Mouse (Mus musculus): ENCODE results near the gene Il4ra. TPM values are rescaled to one million over a fixed set of nuclear protein-coding genes. Genes with fewer than 3 reads are reported as not detected.

Gene Il4ra
- total RNA-seq, 2 experiments from 2014 or later = 9.4 to 9.5 TPM

GRCm38 (mm10) chr7:125545331-125545730 is 6.6 kb upstream of the Il4ra start:
- no peak for DNase-seq
- intact Hi-C loops (cut with DNase I; ENCODE audit: low total_unique reads) = no loop called here

- intact Hi-C loops (cut with DNase I; ENCODE audit: low total_unique reads) = no loop called here
- DNase-seq = no peak
Measured at GRCm38 (mm10) chr7:125546727-125547126, 5.2 kb upstream of the Il4ra start.

- intact Hi-C loops (cut with DNase I; ENCODE audit: low total_unique reads) = no loop called here
- DNase-seq = no peak
Measured at GRCm38 (mm10) chr7:125549916-125550315, 2.0 kb upstream of the Il4ra start.

- intact Hi-C loops (cut with DNase I; ENCODE audit: low total_unique reads) = no loop called here
Measured at GRCm38 (mm10) chr7:125550881-125551381, 989 bp upstream of the Il4ra start.

GRCm38 (mm10) chr7:125552851-125553555 is 1.1 kb downstream of the Il4ra start:
- intact Hi-C loops (cut with DNase I; ENCODE audit: low total_unique reads) = no loop called here
- peak; percentile 4 for DNase-seq

More at GRCm38 (mm10) chr7:125550881-125551381, 989 bp upstream of the Il4ra start:
- DNase-seq = peak; percentile 55

- DNase-seq = peak; percentile 3
Measured at GRCm38 (mm10) chr7:125553653-125554428, 1.9 kb downstream of the Il4ra start.

GRCm38 (mm10) chr7:125554456-125555114 is 2.7 kb downstream of the Il4ra start:
- intact Hi-C loops (cut with DNase I; ENCODE audit: low total_unique reads) = no loop called here

More at GRCm38 (mm10) chr7:125553653-125554428, 1.9 kb downstream of the Il4ra start:
- intact Hi-C loops (cut with DNase I; ENCODE audit: low total_unique reads) = no loop called here

GRCm38 (mm10) chr7:125555351-125555872 is 3.5 kb downstream of the Il4ra start:
- DNase-seq = peak; percentile 9
- intact Hi-C loops (cut with DNase I; ENCODE audit: low total_unique reads) = no loop called here

More at GRCm38 (mm10) chr7:125554456-125555114, 2.7 kb downstream of the Il4ra start:
- peak; percentile 12 for DNase-seq

- DNase-seq = no peak
- intact Hi-C loops (cut with DNase I; ENCODE audit: low total_unique reads) = no loop called here
Measured at GRCm38 (mm10) chr7:125556096-125556495, 4.2 kb downstream of the Il4ra start.

- peak; percentile 5 for DNase-seq
- intact Hi-C loops (cut with DNase I; ENCODE audit: low total_unique reads) = no loop called here
Measured at GRCm38 (mm10) chr7:125556865-125557264, 4.9 kb downstream of the Il4ra start.

GRCm38 (mm10) chr7:125558401-125558945 is 6.6 kb downstream of the Il4ra start:
- DNase-seq = peak; percentile 2
- intact Hi-C loops (cut with DNase I; ENCODE audit: low total_unique reads) = no loop called here

GRCm38 (mm10) chr7:125558997-125559396 is 7.1 kb downstream of the Il4ra start:
- intact Hi-C loops (cut with DNase I; ENCODE audit: low total_unique reads) = no loop called here
- DNase-seq = peak; percentile 2

GRCm38 (mm10) chr7:125559537-125559936 is 7.6 kb downstream of the Il4ra start:
- intact Hi-C loops (cut with DNase I; ENCODE audit: low total_unique reads) = no loop called here
- DNase-seq = peak; percentile 51

GRCm38 (mm10) chr7:125560146-125560785 is 8.3 kb downstream of the Il4ra start:
- peak; percentile 74 for DNase-seq
- intact Hi-C loops (cut with DNase I; ENCODE audit: low total_unique reads) = no loop called here

- intact Hi-C loops (cut with DNase I; ENCODE audit: low total_unique reads) = no loop called here
- peak; percentile 91 for DNase-seq
Measured at GRCm38 (mm10) chr7:125561085-125561690, 9.3 kb downstream of the Il4ra start.

GRCm38 (mm10) chr7:125562413-125562812 is 10.5 kb downstream of the Il4ra start:
- peak; percentile 4 for DNase-seq
- intact Hi-C loops (cut with DNase I; ENCODE audit: low total_unique reads) = no loop called here

GRCm38 (mm10) chr7:125563093-125563492 is 11.2 kb downstream of the Il4ra start:
- intact Hi-C loops (cut with DNase I; ENCODE audit: low total_unique reads) = no loop called here
- no peak for DNase-seq

- intact Hi-C loops (cut with DNase I; ENCODE audit: low total_unique reads) = no loop called here
- no peak for DNase-seq
Measured at GRCm38 (mm10) chr7:125564316-125565024, 12.6 kb downstream of the Il4ra start.
